Mouse (Mus musculus): ENCODE measurements around the gene Ogg1. TPM values are rescaled to one million over a fixed set of nuclear protein-coding genes. Genes with fewer than 3 reads are reported as not detected.
A peak's percentile ranks its signal among the peaks of the same experiment; 100 is the strongest.
"Not testable (repeated sequence)": the region's sequence is repeated elsewhere in the genome, so short reads cannot be mapped to it uniquely, and the experiment has no call there.

Ogg1 gene
- polyA plus RNA-seq, 1 experiment from 2014 or later, result 18.7 TPM

- Histone ChIP-seq H3K4me3 (replicated peaks) (no peak overlapping the region), H3K27ac (no peak overlapping the region), H3K9me3 (replicated peaks) (no peaks in the 10 kb centered on the region), H3K9ac (no peak overlapping the region), H3K4me1 (no peaks in the 10 kb centered on the region), H3K36me3 (no peaks in the 10 kb centered on the region), H3K27me3 (no peaks in the 10 kb centered on the region), H3K4me2 (no peak overlapping the region)
- no peak for ATAC-seq (replicated peaks; ENCODE audit: low FRiP score)
- 62% methylated on average over 4 of the region's 4 CpGs for WGBS
Observed at GRCm38 (mm10) chr6:113296639-113297038, 30.1 kb upstream of the Ogg1 start.

- Histone ChIP-seq H3K27me3 (no peaks in the 10 kb centered on the region), H3K27ac (no peak overlapping the region), H3K4me3 (replicated peaks) (no peak overlapping the region), H3K9me3 (replicated peaks) (no peaks in the 10 kb centered on the region), H3K4me1 (peaks cover 6% of the 10 kb centered on the region; the same call in 1 of the 2 replicates), H3K4me2 (no peak overlapping the region), H3K9ac (no peak overlapping the region), H3K36me3 (no peaks in the 10 kb centered on the region)
- no peak for ATAC-seq (replicated peaks; ENCODE audit: low FRiP score)
- WGBS, result 71% methylated on average over 5 of the region's 5 CpGs
Observed at GRCm38 (mm10) chr6:113301350-113301749, 25.4 kb upstream of the Ogg1 start.

GRCm38 (mm10) chr6:113302258-113302657 lies 24.5 kb upstream of the Ogg1 start:
- WGBS, result 19% methylated on average over 3 of the region's 3 CpGs
- ATAC-seq (replicated peaks; ENCODE audit: low FRiP score), result no peak
- Histone ChIP-seq H3K4me3 (replicated peaks) (no peak overlapping the region), H3K4me1 (peaks cover 6% of the 10 kb centered on the region; the same call in 1 of the 2 replicates), H3K9me3 (replicated peaks) (no peaks in the 10 kb centered on the region), H3K36me3 (no peaks in the 10 kb centered on the region), H3K27ac (no peak overlapping the region), H3K9ac (no peak overlapping the region), H3K4me2 (no peak overlapping the region), H3K27me3 (no peaks in the 10 kb centered on the region)

DNA sequence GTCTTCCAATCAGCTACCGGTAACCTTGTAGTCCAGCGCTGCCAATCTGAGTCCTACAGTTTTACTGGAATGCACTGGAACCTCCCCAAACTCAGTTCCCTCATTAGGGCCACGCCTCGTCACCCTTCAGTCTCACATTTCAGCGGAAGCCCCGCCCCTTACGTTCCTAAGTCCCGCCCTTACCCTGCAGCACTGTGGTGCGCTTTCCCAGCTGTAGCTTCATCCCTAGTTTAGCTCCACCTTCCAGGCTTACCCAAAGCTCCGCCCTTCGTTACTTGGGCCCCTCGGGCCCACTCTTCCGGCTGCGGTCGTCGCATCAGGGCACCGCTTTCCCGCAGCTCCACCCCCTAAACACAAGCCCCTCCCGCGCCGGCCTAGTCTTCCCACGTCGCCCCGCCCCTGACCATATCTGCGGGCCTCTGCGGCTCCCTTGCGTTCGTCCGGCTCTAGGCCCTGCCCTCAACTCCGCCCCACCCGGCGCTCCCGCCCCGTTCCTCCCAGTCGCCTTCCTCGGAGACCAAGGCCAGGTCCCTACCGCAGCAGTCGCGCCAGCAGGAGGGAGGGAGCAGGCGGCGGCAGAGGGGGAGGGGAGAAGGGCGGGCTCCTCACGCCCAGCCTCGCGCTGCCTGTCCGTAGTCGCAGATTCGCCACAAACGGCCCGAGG lies 20.3 kb upstream of the Ogg1 start:
- H3K9me3 ChIP-seq (replicated peaks), result no peaks in the 10 kb centered on the region
- peaks cover 29% of the 10 kb centered on the region for H3K4me1 ChIP-seq
- H3K4me3 ChIP-seq (replicated peaks), result peak overlapping the region; percentile 99
- H3K27ac ChIP-seq, result peak overlapping the region; percentile 99
- no peaks in the 10 kb centered on the region for H3K27me3 ChIP-seq
- peaks cover 19% of the 10 kb centered on the region for H3K36me3 ChIP-seq
- H3K9ac ChIP-seq, result peak overlapping the region; percentile 99
- ATAC-seq (replicated peaks; ENCODE audit: low FRiP score), result peak; percentile 99
- WGBS, result under 1% methylated on average over 49 of the region's 50 CpGs
- H3K4me2 ChIP-seq, result peak overlapping the region; percentile 96

DNA sequence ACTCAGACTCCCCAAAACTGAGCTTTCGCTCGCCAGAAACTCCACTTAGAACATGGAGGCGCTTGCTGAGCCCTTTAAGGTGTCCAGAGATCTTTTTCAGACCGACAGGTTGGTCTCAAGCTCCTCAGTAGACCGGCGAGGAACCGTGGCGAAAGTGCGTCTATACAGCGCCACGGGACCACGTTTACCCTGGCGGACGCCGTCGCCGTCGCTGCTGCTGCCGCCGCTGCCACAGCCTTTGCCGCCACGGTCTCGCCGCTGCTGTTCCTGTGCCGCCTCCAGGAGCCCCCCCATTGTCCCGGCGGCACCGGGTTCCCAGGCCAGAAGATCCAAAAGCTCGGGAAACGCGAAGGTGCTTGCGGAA lies 19.8 kb upstream of the Ogg1 start, which contains the start of gene Brpf1:
TSS of gene Brpf1 (plus strand) at position 152 of the 364 bp plus-strand sequence.
- Histone ChIP-seq H3K4me1 (peaks cover 29% of the 10 kb centered on the region), H3K4me3 (replicated peaks) (peak within 1 kb of the TSS; percentile 99), H3K27ac (peak within 1 kb of the TSS; percentile 99), H3K36me3 (peaks cover 23% of the 10 kb centered on the region), H3K9me3 (replicated peaks) (no peaks in the 10 kb centered on the region), H3K27me3 (no peaks in the 10 kb centered on the region), H3K9ac (peak within 1 kb of the TSS; percentile 99), H3K4me2 (peak within 1 kb of the TSS; percentile 96)
- WGBS, result under 1% methylated on average over 32 of the region's 32 CpGs
- peak; percentile 48 for ATAC-seq (replicated peaks; ENCODE audit: low FRiP score)

- no peak for ATAC-seq (replicated peaks; ENCODE audit: low FRiP score)
- Histone ChIP-seq H3K9me3 (replicated peaks) (no peaks in the 10 kb centered on the region), H3K9ac (peak overlapping the region; percentile 99), H3K36me3 (peaks cover 29% of the 10 kb centered on the region), H3K27ac (peak overlapping the region; percentile 99), H3K4me1 (peaks cover 29% of the 10 kb centered on the region), H3K4me3 (replicated peaks) (peak overlapping the region; percentile 99), H3K27me3 (no peaks in the 10 kb centered on the region), H3K4me2 (peak overlapping the region; percentile 96)
- WGBS, result under 1% methylated on average over 34 of the region's 34 CpGs
Observed at GRCm38 (mm10) chr6:113307481-113308121, 19.2 kb upstream of the Ogg1 start.

GRCm38 (mm10) chr6:113308141-113308540 lies 18.6 kb upstream of the Ogg1 start:
- Histone ChIP-seq H3K9ac (peak overlapping the region; percentile 99), H3K4me2 (peak overlapping the region; percentile 96), H3K27ac (peak overlapping the region; percentile 99), H3K4me1 (peaks cover 29% of the 10 kb centered on the region), H3K4me3 (replicated peaks) (peak overlapping the region; percentile 99), H3K27me3 (no peaks in the 10 kb centered on the region), H3K36me3 (peaks cover 35% of the 10 kb centered on the region), H3K9me3 (replicated peaks) (no peaks in the 10 kb centered on the region)
- no peak for ATAC-seq (replicated peaks; ENCODE audit: low FRiP score)
- WGBS, result 15% methylated on average over 5 of the region's 5 CpGs

DNA sequence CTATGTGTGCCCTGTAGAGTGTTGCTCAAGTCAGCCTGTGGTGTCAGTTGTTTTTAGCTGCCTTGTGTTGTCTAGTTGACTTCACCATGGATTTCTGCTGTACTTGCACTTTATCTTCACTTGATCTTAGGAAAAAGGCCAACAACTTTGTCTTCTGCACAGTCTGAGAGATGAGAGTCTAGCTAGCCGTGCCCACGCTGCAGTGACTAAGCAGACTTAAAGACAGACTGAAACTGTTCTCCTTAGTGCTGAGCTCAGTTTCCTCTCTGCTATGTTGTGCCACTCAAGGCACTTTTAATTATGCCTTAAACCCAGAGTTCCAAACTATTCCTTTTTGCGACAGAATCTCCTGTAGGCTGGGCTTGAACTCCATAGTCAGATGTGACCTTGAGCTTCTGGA lies 10.8 kb upstream of the Ogg1 start:
- H3K4me3 ChIP-seq (replicated peaks), result no peak overlapping the region
- no peaks in the 10 kb centered on the region for H3K9me3 ChIP-seq (replicated peaks)
- no peak overlapping the region for H3K4me2 ChIP-seq
- 96% methylated on average over 3 of the region's 3 CpGs for WGBS
- peaks cover 97% of the 10 kb centered on the region for H3K36me3 ChIP-seq
- no peaks in the 10 kb centered on the region for H3K4me1 ChIP-seq
- H3K9ac ChIP-seq, result no peak overlapping the region
- ATAC-seq (replicated peaks; ENCODE audit: low FRiP score), result no peak
- no peak overlapping the region for H3K27ac ChIP-seq
- no peaks in the 10 kb centered on the region for H3K27me3 ChIP-seq

DNA sequence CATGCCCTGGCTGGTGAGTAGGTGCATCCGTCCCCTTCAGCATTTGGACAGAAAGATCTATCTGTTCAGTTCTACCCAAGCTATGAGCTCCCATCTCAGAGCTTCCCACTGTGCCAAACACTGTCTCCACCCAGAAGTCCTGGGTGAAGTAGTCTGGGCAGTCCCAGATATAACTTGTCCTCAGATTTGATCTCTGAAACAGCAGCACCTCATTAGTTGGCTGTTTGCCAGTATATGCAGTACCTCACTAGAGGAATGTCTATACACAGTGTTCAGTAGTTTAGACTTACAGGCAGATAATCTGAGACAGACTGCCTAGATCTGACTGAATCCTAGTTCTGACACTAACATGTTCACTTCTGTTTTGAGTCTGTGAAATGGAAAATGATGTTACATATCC lies 2.6 kb downstream of the Ogg1 start:
- WGBS, result 90% methylated on average over 1 of the region's 1 CpGs

GRCm38 (mm10) chr6:113330547-113330946 lies 3.8 kb downstream of the Ogg1 start:
- Histone ChIP-seq H3K4me1 (peaks cover 27% of the 10 kb centered on the region), H3K27me3 (no peaks in the 10 kb centered on the region), H3K9ac (no peak overlapping the region), H3K9me3 (replicated peaks) (no peaks in the 10 kb centered on the region), H3K4me3 (replicated peaks) (no peak overlapping the region), H3K27ac (no peak overlapping the region), H3K4me2 (no peak overlapping the region), H3K36me3 (peaks cover 67% of the 10 kb centered on the region)
- no peak for ATAC-seq (replicated peaks; ENCODE audit: low FRiP score)
- 52% methylated on average over 2 of the region's 2 CpGs for WGBS

More for the DNA sequence above, 2.6 kb downstream of the Ogg1 start:
- Histone ChIP-seq H3K9me3 (replicated peaks) (no peaks in the 10 kb centered on the region), H3K9ac (no peak overlapping the region), H3K4me1 (peaks cover 27% of the 10 kb centered on the region), H3K4me3 (replicated peaks) (no peak overlapping the region), H3K4me2 (no peak overlapping the region), H3K36me3 (peaks cover 66% of the 10 kb centered on the region), H3K27ac (peak overlapping the region; percentile 4; the same call in 1 of the 2 replicates), H3K27me3 (no peaks in the 10 kb centered on the region)
- no peak for ATAC-seq (replicated peaks; ENCODE audit: low FRiP score)

DNA sequence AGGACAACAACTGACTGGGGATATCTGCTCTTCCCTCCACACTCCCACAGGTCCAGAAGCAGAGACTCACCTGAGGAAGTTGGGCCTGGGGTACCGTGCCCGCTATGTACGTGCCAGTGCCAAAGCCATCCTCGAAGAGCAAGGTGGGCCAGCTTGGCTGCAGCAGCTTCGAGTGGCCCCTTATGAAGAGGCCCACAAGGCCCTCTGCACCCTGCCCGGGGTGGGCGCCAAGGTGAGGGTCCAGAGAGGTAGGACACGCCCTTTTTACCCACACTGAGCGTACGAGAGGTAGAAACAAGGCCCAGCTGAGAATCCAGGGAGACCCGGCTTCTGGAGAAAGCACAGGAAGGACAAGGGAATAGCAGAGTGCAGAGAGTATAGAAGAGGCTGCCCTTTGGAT lies 4.9 kb downstream of the Ogg1 start:
- Histone ChIP-seq H3K4me2 (no peak overlapping the region), H3K4me3 (replicated peaks) (no peak overlapping the region), H3K27me3 (no peaks in the 10 kb centered on the region), H3K9ac (no peak overlapping the region), H3K9me3 (replicated peaks) (no peaks in the 10 kb centered on the region), H3K4me1 (peaks cover 21% of the 10 kb centered on the region), H3K27ac (no peak overlapping the region), H3K36me3 (peaks cover 76% of the 10 kb centered on the region)
- 92% methylated on average over 11 of the region's 11 CpGs for WGBS
- no peak for ATAC-seq (replicated peaks; ENCODE audit: low FRiP score)

DNA sequence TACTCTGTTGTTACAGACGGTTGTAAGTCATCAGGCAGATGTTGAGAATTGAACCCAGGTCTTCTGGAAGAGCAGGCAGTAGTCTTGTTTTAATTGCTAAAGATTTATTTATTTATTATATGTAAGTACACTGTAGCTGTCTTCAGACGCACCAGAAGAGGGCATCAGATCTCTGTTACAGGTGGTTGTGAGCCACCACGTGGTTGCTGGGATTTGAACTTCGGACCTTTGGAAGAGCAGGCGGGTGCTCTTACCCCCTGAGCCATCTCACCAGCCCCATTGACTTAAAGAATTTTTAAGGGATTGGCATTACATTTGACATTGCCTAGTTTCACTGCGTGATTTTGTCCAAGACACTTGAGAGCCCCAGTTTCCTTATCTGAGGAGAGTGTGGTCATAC lies 6.0 kb downstream of the Ogg1 start:
- ATAC-seq (replicated peaks; ENCODE audit: low FRiP score); H3K27me3 ChIP-seq: not testable (repeated sequence)

More for the DNA sequence above, 6.0 kb downstream of the Ogg1 start:
- Histone ChIP-seq H3K4me1 (peaks cover 21% of the 10 kb centered on the region), H3K27ac (peak overlapping the region; percentile 87), H3K36me3 (peaks cover 85% of the 10 kb centered on the region), H3K4me2 (0 out of 2 replicates have a peak overlapping the region, but pooled peaks have one; percentile 1)
- H3K9ac ChIP-seq; H3K9me3 ChIP-seq (replicated peaks); H3K4me3 ChIP-seq (replicated peaks): not testable (repeated sequence)
- WGBS, result 76% methylated on average over 6 of the region's 6 CpGs
